Mouse (Mus musculus): ENCODE results near the gene Wbp1. TPM values are rescaled to one million over a fixed set of nuclear protein-coding genes. Genes with fewer than 3 reads are reported as not detected.
A peak's percentile ranks its signal among the peaks of the same experiment; 100 is the strongest.

Gene Wbp1
- polyA plus RNA-seq, 1 experiment from 2014 or later: 172 TPM

- under 1% methylated on average over 26 of the region's 26 CpGs for WGBS
- DNase-seq (ENCODE audit: low spot score): peak; percentile 90
- H3K4me1 ChIP-seq: peaks cover 82% of the 10 kb centered on the region
These were observed 15.7 kb upstream of the Wbp1 start for GRCm38 (mm10) chr6:83136881-83137575.

GRCm38 (mm10) chr6:83136291-83136880 is 15.0 kb upstream of the Wbp1 start:
- H3K9me3 ChIP-seq: no peaks in the 10 kb centered on the region
- 10% methylated on average over 5 of the region's 5 CpGs for WGBS
- no peak for DNase-seq (ENCODE audit: low spot score)
- peaks cover 8% of the 10 kb centered on the region for H3K36me3 ChIP-seq (replicated peaks)
- H3K4me1 ChIP-seq: peaks cover 76% of the 10 kb centered on the region
- H3K27me3 ChIP-seq (replicated peaks; ENCODE audit: low read depth, poor library complexity, severe bottlenecking): peaks cover 14% of the 10 kb centered on the region
- H3K27ac ChIP-seq (replicated peaks): peak overlapping the region; percentile 100
- H3K4me3 ChIP-seq: peak overlapping the region; percentile 80

More at GRCm38 (mm10) chr6:83136881-83137575, 15.7 kb upstream of the Wbp1 start:
- Histone ChIP-seq H3K4me3 (peak overlapping the region; percentile 80), H3K36me3 (replicated peaks) (peaks cover 8% of the 10 kb centered on the region), H3K27ac (replicated peaks) (peak overlapping the region; percentile 100), H3K27me3 (replicated peaks; ENCODE audit: low read depth, poor library complexity, severe bottlenecking) (peaks cover 20% of the 10 kb centered on the region), H3K9me3 (no peaks in the 10 kb centered on the region)

DNA sequence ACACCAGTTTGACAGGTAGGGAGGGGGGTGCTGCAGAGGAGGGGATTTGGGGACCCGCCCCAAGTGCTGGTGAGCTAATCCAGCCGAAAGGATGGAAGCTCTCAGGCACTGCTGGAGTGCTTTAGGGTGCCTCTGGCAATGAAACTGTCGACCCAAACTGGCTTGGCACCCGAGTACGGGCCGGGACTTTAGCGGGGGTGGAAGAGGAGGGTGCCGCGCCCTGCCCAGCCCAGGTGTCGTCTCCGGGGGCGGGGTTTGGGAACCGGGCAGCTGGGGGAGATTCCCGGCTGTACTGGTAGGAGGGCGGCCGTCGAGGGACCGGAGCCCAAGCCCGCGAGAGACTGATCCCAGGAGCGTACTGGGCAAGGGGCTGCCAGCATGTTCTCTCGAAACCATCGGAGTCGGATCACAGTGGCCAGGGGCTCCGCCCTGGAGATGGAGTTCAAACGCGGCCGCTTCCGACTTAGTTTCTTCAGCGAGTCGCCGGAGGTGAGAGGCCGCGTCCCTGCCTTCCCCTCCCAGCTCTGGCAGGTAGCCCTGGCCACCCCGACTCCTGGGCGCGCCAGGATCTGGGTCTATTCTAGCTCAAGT is 14.3 kb upstream of the Wbp1 start:
- Histone ChIP-seq H3K27ac (replicated peaks) (peak overlapping the region; percentile 100), H3K4me1 (peaks cover 69% of the 10 kb centered on the region), H3K36me3 (replicated peaks) (peaks cover 8% of the 10 kb centered on the region), H3K9me3 (no peaks in the 10 kb centered on the region), H3K27me3 (replicated peaks; ENCODE audit: low read depth, poor library complexity, severe bottlenecking) (peaks cover 14% of the 10 kb centered on the region), H3K4me3 (peak overlapping the region; percentile 80)
- 3% methylated on average over 37 of the region's 37 CpGs for WGBS
- peak; percentile 54 for DNase-seq (ENCODE audit: low spot score)

- H3K4me3 ChIP-seq: peak within 1 kb of the TSS; percentile 80
- no peaks in the 10 kb centered on the region for H3K9me3 ChIP-seq
- no peak for DNase-seq (ENCODE audit: low spot score)
- H3K4me1 ChIP-seq: peaks cover 65% of the 10 kb centered on the region
- peaks cover 14% of the 10 kb centered on the region for H3K27me3 ChIP-seq (replicated peaks; ENCODE audit: low read depth, poor library complexity, severe bottlenecking)
- H3K27ac ChIP-seq (replicated peaks): peak within 1 kb of the TSS; percentile 100
- H3K36me3 ChIP-seq (replicated peaks): peaks cover 7% of the 10 kb centered on the region
- 58% methylated on average over 7 of the region's 7 CpGs for WGBS
These were observed 13.7 kb upstream of the Wbp1 start, which contains the start of gene Rtkn for GRCm38 (mm10) chr6:83134951-83135513. Gene Rtkn (plus strand): TSS chr6:83135463.

DNA sequence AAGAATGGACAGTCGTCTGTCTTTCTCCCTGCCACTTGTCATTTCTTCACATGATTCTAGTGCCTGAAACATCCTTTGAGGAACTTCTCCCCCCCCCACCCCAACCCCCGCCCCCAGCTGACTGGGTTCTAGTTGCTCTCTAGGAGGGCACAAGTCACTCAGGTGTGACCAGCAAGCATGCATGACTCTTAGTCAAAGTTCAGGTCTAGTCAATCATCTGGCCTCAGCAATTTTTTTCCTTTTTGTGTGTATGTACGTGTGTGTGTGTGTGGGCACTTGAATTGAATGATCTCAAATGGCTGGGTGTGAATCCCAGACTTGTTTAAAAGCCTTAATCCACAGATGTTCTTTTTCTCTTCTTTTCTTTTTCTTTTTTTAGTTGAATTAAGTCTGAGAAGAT is 12.9 kb upstream of the Wbp1 start:
- H3K9me3 ChIP-seq: no peaks in the 10 kb centered on the region
- DNase-seq (ENCODE audit: low spot score): no peak
- no peaks in the 10 kb centered on the region; the same call in 1 of the 2 replicates for H3K36me3 ChIP-seq (replicated peaks)
- no peak overlapping the region for H3K4me3 ChIP-seq
- peaks cover 57% of the 10 kb centered on the region for H3K4me1 ChIP-seq
- WGBS: 71% methylated on average over 3 of the region's 3 CpGs
- no peak overlapping the region for H3K27ac ChIP-seq (replicated peaks)
- H3K27me3 ChIP-seq (replicated peaks; ENCODE audit: low read depth, poor library complexity, severe bottlenecking): peaks cover 14% of the 10 kb centered on the region

DNA sequence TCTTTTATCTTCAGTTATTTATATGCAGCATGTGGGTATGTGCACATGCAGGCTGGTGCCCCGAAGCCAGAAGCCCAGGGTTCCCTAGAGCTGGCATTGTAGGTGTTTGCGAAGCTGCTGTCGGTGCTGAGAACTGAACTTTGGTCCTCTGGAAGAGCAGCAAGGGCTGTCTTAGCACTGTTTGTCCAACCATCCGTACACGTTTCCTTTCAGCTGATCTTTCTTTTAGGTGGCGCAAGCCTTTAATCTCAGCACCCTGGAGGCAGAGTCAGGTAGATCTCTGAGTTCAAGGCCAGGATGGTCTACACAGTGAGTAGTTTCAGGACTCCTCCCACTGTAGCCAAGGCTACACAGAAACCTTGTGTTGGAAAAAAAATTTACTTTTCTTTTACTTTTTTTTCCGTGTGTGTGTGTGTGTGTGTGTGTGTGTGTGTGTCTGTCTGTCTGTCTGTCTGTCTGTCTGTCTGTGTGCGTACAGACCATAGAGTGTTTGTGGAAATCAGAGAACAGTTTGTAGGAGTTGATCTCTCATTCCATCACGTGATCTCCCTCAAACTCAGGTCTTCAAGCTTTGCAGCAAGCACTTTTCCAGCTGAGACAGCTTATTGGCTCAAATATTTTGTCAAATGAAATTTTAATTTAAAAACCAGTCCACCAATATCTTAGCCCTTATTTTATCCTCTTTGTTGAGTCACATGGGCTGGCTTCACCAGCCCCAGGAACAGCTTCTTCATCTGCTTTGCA is 11.0 kb upstream of the Wbp1 start:
- no peak for DNase-seq (ENCODE audit: low spot score)
- Histone ChIP-seq H3K4me3 (no peak overlapping the region), H3K27ac (replicated peaks) (no peak overlapping the region), H3K27me3 (replicated peaks; ENCODE audit: low read depth, poor library complexity, severe bottlenecking) (peaks cover 14% of the 10 kb centered on the region), H3K9me3 (no peaks in the 10 kb centered on the region), H3K4me1 (peaks cover 38% of the 10 kb centered on the region), H3K36me3 (replicated peaks) (no peaks in the 10 kb centered on the region; the same call in 1 of the 2 replicates)
- 92% methylated on average over 9 of the region's 9 CpGs for WGBS

GRCm38 (mm10) chr6:83131469-83132034 is 10.2 kb upstream of the Wbp1 start:
- 84% methylated on average over 6 of the region's 6 CpGs for WGBS
- Histone ChIP-seq H3K36me3 (replicated peaks) (no peaks in the 10 kb centered on the region; the same call in 1 of the 2 replicates), H3K27me3 (replicated peaks; ENCODE audit: low read depth, poor library complexity, severe bottlenecking) (peaks cover 14% of the 10 kb centered on the region), H3K4me1 (peaks cover 30% of the 10 kb centered on the region), H3K9me3 (no peaks in the 10 kb centered on the region), H3K27ac (replicated peaks) (no peak overlapping the region), H3K4me3 (no peak overlapping the region)
- no peak for DNase-seq (ENCODE audit: low spot score)

DNA sequence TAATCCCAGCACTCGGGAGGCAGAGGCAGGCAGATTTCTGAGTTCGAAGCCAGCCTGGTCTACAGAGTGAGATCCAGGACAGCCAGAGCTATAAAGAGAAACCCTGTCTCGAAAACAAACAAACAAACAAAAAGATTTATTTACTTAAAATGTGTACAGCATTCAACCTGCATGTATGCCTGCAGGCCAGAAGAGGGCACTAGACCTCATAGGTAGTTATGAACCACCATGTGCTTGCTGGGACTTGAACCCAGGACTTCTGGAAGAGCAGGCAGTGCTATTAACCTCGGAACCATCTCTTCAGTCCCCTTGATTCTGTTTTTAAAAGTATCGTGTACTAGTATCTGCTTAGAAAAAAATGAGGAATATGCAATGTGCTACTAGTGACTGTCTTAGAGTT is 6.1 kb upstream of the Wbp1 start:
- 96% methylated on average over 5 of the region's 5 CpGs for WGBS
- Histone ChIP-seq H3K27me3 (replicated peaks; ENCODE audit: low read depth, poor library complexity, severe bottlenecking) (no peaks in the 10 kb centered on the region), H3K4me3 (no peak overlapping the region), H3K36me3 (replicated peaks) (0 out of 2 replicates have a peak, but pooled peaks cover 3% of the 10 kb centered on the region), H3K27ac (replicated peaks) (no peak overlapping the region), H3K9me3 (no peaks in the 10 kb centered on the region), H3K4me1 (peaks cover 29% of the 10 kb centered on the region)
- no peak for DNase-seq (ENCODE audit: low spot score)

- H3K36me3 ChIP-seq (replicated peaks): 0 out of 2 replicates have a peak, but pooled peaks cover 3% of the 10 kb centered on the region
- H3K27me3 ChIP-seq (replicated peaks; ENCODE audit: low read depth, poor library complexity, severe bottlenecking): no peaks in the 10 kb centered on the region
- peaks cover 42% of the 10 kb centered on the region for H3K4me1 ChIP-seq
- WGBS: 28% methylated on average over 5 of the region's 5 CpGs
- H3K4me3 ChIP-seq: peak within 1 kb of the TSS; percentile 83
- H3K9me3 ChIP-seq: no peaks in the 10 kb centered on the region
- DNase-seq (ENCODE audit: low spot score): no peak
- peak within 1 kb of the TSS; percentile 88 for H3K27ac ChIP-seq (replicated peaks)
These were observed 4.0 kb upstream of the Wbp1 start, which contains the start of gene Ino80b for GRCm38 (mm10) chr6:83125331-83125730. Gene Ino80b (minus strand): TSS chr6:83125431.

GRCm38 (mm10) chr6:83124851-83125312 is 3.5 kb upstream of the Wbp1 start:
- peaks cover 6% of the 10 kb centered on the region for H3K36me3 ChIP-seq (replicated peaks)
- peak; percentile 93 for DNase-seq (ENCODE audit: low spot score)

GRCm38 (mm10) chr6:83122961-83123360 is 1.6 kb upstream of the Wbp1 start:
- peak overlapping the region; percentile 99; the same call in 1 of the 2 replicates for H3K27ac ChIP-seq (replicated peaks)
- H3K36me3 ChIP-seq (replicated peaks): peaks cover 26% of the 10 kb centered on the region
- no peaks in the 10 kb centered on the region for H3K9me3 ChIP-seq
- WGBS: 79% methylated on average over 5 of the region's 5 CpGs
- no peak for DNase-seq (ENCODE audit: low spot score)
- peak overlapping the region; percentile 83 for H3K4me3 ChIP-seq
- H3K27me3 ChIP-seq (replicated peaks; ENCODE audit: low read depth, poor library complexity, severe bottlenecking): no peaks in the 10 kb centered on the region
- H3K4me1 ChIP-seq: peaks cover 63% of the 10 kb centered on the region

More at GRCm38 (mm10) chr6:83124851-83125312, 3.5 kb upstream of the Wbp1 start:
- no peaks in the 10 kb centered on the region for H3K9me3 ChIP-seq
- peak overlapping the region; percentile 83 for H3K4me3 ChIP-seq
- WGBS: under 1% methylated on average over 30 of the region's 30 CpGs
- peak overlapping the region; percentile 88 for H3K27ac ChIP-seq (replicated peaks)
- no peaks in the 10 kb centered on the region for H3K27me3 ChIP-seq (replicated peaks; ENCODE audit: low read depth, poor library complexity, severe bottlenecking)
- peaks cover 47% of the 10 kb centered on the region for H3K4me1 ChIP-seq
